Mouse (Mus musculus) embryonic facial prominence, embryonic 11.5 days (tissue): ENCODE results near the gene Fam83e. TPM values are rescaled to one million over a fixed set of nuclear protein-coding genes. Genes with fewer than 3 reads are reported as not detected.
A peak's percentile ranks its signal among the peaks of the same experiment; 100 is the strongest.

Source experiments
- ATAC-seq: fragments of 200-750 bp; cut with Nextera tagmentation; replicated peaks from 2 replicates; pipeline ENCODE4 v1.8.0; 2017; ENCODE audit warnings: low read depth; ENCODE audit not compliant: insufficient number of reproducible peaks, low FRiP score, low TSS enrichment
- DNase-seq: peaks from one replicate; pipeline ENCODE4 v3.0.0-alpha.2; 2015; ENCODE audit warnings: low spot score
- H3K27ac ChIP-seq: fragments of 300-500 bp; sonication (generic); replicated peaks from 2 replicates; pipeline ENCODE4 v1.5.1; 2014; ENCODE audit warnings: mild to moderate bottlenecking, low read depth, low read length, control low read depth
- H3K27me3 ChIP-seq: fragments of 300-500 bp; sonication (generic); 2 replicates; pipeline ENCODE4 v1.6.1; 2014; ENCODE audit warnings: mild to moderate bottlenecking, low read length, moderate library complexity, mixed read lengths; ENCODE audit not compliant: control insufficient read depth, insufficient read depth
- H3K36me3 ChIP-seq: fragments of 300-500 bp; sonication (generic); replicated peaks from 2 replicates; pipeline ENCODE4 v1.6.1; 2014; ENCODE audit warnings: low read depth, mild to moderate bottlenecking, low read length, moderate library complexity, mixed read lengths; ENCODE audit not compliant: control insufficient read depth, insufficient read depth
- H3K4me1 ChIP-seq: fragments of 300-500 bp; sonication (generic); 2 replicates; pipeline ENCODE4 v1.6.1; 2014; ENCODE audit warnings: low read length, mixed read lengths; ENCODE audit not compliant: control insufficient read depth, insufficient read depth
- H3K4me2 ChIP-seq: fragments of 300-500 bp; sonication (generic); 2 replicates; pipeline ENCODE4 v1.6.1; 2014; ENCODE audit warnings: low read depth, mild to moderate bottlenecking, control low read depth, low read length, moderate library complexity
- H3K4me3 ChIP-seq: fragments of 300-500 bp; sonication (generic); 2 replicates; pipeline ENCODE4 v1.5.1; 2014; ENCODE audit warnings: low read depth, low read length, control low read depth
- H3K9ac ChIP-seq: fragments of 300-500 bp; sonication (generic); replicated peaks from 2 replicates; pipeline ENCODE4 v1.6.1; 2014; ENCODE audit warnings: mild to moderate bottlenecking, control low read depth, low read length
- H3K9me3 ChIP-seq: fragments of 300-500 bp; sonication (generic); replicated peaks from 2 replicates; pipeline ENCODE4 v1.6.1; 2016; ENCODE audit warnings: mild to moderate bottlenecking, low read length, inconsistent platforms, mixed read lengths; ENCODE audit not compliant: control insufficient read depth
- WGBS: fragments of 180-500 bp; shearing (Covaris S2); extraction: QIAGEN DNeasy Blood & Tissue Kit; methylation state at CpG from one replicate; pipeline ENCODE4 v1.1.7; 2014; 5-methylcytosine and 5-hydroxymethylcytosine counted together
- polyA plus RNA-seq: library from polyadenylated mRNA; unstranded; fragments of >200 nt; fragmentation: Nextera tagmentation; extraction: Ambion mirVana; gene quantifications from 2 replicates; pipeline ENCODE4 v1.2.1, GENCODE M21; 2014

Gene Fam83e
- polyA plus RNA-seq, 1 experiment from 2014 or later, result 0.21 TPM

DNA sequence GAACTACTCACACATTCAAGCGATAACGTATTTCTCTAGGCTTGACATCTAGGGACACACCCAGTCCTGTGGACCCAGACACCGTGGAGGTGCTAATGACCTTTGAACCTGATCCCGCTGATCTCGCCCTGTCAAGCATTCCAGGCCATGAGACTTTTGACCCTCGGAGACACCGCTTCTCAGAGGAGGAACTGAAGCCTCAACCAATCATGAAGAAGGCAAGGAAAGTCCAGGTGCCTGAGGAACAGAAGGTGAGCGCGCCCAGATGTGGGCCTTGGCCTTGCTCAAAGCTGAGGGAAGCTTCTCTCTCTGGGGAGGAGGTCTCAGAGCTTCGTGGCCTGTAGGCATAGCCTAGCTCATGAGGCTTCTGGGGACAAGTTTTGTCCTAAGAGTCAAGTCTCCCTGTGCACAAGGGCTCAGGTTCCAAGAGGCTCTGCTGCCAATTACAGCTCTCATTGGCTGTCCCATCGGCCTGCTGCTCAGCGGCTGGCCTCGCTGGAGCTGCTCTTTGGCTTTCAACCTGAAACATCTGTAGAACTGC, 12.7 kb upstream of the Fam83e start:
- WGBS, result 41% methylated on average over 13 of the region's 13 CpGs
- H3K4me1 ChIP-seq, result peaks cover 15% of the 10 kb centered on the region
- no peaks in the 10 kb centered on the region for H3K9me3 ChIP-seq
- H3K36me3 ChIP-seq, result peaks cover 11% of the 10 kb centered on the region
- H3K9ac ChIP-seq, result no peak overlapping the region
- H3K4me2 ChIP-seq, result peak overlapping the region; percentile 95
- 0 out of 2 replicates have a peak overlapping the region, but pooled peaks have one; percentile 31 for H3K27ac ChIP-seq
- no peak for ATAC-seq
- H3K4me3 ChIP-seq, result no peak overlapping the region
- H3K27me3 ChIP-seq, result no peaks in the 10 kb centered on the region
- peak; percentile 48 for DNase-seq

DNA sequence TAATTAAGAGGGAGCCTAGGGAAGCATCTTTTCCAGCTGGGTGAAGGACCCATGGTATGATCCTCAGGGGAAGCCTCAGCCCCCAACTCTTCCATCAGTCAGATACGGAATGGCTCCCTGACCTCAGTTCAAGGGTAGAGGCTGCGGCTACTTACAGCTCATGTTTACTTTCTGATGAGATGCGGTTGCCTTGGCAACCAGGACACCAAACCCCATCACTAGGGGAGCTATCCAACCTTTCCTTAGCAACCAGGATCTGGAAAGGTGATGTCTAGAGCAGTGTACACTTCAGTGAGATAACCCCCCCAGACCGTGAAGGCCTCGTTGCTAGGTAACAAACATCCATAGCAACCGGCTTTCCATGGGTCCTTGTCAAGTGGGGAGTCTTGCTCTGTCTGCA, 12.0 kb upstream of the Fam83e start:
- H3K27me3 ChIP-seq, result no peaks in the 10 kb centered on the region
- WGBS, result 62% methylated on average over 6 of the region's 6 CpGs
- DNase-seq (peak; percentile 60), ATAC-seq (no peak)
- H3K4me2 ChIP-seq, result no peak overlapping the region; the same call in 1 of the 2 replicates
- H3K36me3 ChIP-seq, result peaks cover 11% of the 10 kb centered on the region
- peaks cover 13% of the 10 kb centered on the region for H3K4me1 ChIP-seq
- no peak overlapping the region for H3K4me3 ChIP-seq
- no peak overlapping the region for H3K27ac ChIP-seq
- H3K9ac ChIP-seq, result no peak overlapping the region
- H3K9me3 ChIP-seq, result no peaks in the 10 kb centered on the region

DNA sequence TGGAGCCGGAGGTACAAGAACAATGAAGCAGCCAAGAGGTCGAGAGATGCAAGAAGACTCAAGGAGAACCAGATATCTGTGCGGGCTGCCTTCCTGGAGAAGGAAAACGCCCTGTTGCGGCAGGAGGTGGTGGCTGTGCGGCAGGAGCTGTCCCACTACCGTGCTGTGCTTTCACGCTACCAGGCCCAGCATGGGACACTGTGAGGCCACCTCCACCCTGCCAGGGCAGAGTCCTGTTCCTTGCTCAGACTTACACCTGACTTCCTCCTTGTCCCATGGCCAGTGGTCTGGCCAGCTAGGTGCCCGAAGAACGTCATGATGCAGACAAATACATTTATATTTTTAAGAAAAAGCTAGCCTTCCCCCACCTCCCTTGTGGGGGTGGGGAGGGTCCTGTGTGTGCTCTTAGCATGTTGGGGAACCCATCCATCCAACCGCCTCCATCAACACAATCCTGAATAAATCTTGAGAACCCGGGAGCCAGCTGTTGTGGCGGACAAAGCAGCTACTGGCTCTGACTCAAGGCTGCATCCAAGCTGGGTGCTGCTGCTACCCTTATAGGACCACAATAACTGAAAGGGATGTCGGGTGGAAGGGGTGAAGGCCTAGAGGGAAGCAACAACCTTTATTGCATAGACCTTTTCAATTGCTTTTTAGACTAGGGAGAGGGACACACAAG, 11.2 kb upstream of the Fam83e start:
- H3K27ac ChIP-seq, result no peak overlapping the region

DNA sequence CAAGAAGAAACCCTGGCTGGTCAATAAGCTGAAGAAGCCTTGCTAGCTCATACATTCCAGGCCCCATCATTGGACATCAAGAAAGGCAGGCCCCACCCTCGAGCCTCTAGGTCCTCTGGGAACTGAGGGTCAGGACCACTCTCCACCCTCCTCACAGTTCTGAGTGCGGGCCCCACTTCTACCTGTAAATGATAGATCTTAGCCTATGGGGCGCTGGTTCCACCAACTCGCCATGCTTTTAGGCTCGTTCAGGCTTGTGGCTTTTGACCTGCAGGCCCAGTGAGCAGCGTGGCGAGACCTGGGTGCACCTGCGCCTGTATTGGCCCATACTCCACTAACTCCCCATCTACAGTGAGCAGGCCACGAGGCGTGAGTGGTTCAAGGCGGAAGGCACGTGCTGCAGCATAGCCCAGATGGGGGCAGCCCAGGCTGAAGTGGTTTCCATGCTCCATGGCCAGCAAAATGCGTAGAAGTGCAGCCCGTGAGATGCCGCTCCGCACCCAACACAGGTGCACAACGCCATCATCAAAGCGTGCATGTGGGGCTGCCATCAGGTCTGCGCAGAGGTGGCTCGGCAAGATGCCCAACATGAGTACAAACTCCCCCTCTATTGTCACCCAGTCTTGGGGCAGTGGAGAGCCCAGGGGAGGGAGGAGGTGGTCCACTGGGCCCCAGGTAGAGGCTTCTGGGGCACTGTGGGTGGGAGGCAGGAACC, 10.4 kb upstream of the Fam83e start:
- ATAC-seq (no peak), DNase-seq (no peak)
- no peaks in the 10 kb centered on the region for H3K27me3 ChIP-seq
- no peak overlapping the region for H3K27ac ChIP-seq
- peaks cover 11% of the 10 kb centered on the region for H3K36me3 ChIP-seq
- H3K9ac ChIP-seq, result no peak overlapping the region
- no peaks in the 10 kb centered on the region for H3K9me3 ChIP-seq
- peaks cover 15% of the 10 kb centered on the region for H3K4me1 ChIP-seq
- no peak overlapping the region for H3K4me3 ChIP-seq
- no peak overlapping the region for H3K4me2 ChIP-seq
- 90% methylated on average over 20 of the region's 20 CpGs for WGBS

More for the DNA sequence above, 11.2 kb upstream of the Fam83e start:
- DNase-seq (no peak), ATAC-seq (no peak)
- 76% methylated on average over 14 of the region's 14 CpGs for WGBS
- Histone ChIP-seq H3K4me1 (peaks cover 14% of the 10 kb centered on the region), H3K4me3 (no peak overlapping the region), H3K9ac (no peak overlapping the region), H3K9me3 (no peaks in the 10 kb centered on the region), H3K36me3 (peaks cover 11% of the 10 kb centered on the region), H3K27me3 (no peaks in the 10 kb centered on the region), H3K4me2 (no peak overlapping the region)

DNA sequence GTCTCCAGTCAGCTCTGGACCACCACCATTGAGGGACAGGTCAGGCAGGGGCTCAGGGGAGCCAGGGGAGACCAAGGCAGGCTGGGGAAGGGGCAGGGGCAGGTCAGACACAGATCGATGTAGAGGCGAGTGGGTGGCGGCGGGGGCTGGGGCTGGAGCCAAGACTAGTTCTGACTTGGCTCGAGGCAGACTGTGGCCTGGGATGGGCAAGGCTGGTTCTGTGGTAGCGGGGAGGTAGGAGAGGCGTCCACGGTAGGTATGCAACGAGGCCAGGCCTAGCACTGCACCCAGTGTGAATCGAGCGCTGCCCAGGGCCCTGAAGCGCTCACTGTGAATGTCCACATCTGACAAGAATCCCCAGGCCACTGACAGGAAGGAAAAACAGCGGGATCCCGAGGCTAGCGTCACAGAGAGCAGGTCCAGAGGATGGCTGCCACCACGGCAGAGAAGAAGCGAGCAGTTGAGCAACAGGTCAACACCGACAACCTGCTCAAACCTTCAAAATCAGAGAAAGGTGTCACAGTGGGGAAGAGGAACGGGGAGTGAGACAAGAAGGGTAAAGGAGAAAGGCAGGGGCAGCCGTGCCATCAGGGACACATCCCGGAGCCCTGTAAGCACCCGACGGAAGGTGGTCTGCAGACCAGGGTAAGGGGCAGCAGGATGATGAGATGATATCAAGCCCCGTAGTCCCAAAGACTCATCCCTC, 9.5 kb upstream of the Fam83e start:
- H3K27me3 ChIP-seq, result no peaks in the 10 kb centered on the region
- DNase-seq (no peak), ATAC-seq (no peak)
- H3K9me3 ChIP-seq, result no peaks in the 10 kb centered on the region
- no peak overlapping the region for H3K27ac ChIP-seq
- WGBS, result 93% methylated on average over 24 of the region's 24 CpGs
- peaks cover 17% of the 10 kb centered on the region for H3K4me1 ChIP-seq
- H3K36me3 ChIP-seq, result peaks cover 11% of the 10 kb centered on the region
- no peak overlapping the region for H3K4me3 ChIP-seq
- no peak overlapping the region for H3K4me2 ChIP-seq
- no peak overlapping the region for H3K9ac ChIP-seq

DNA sequence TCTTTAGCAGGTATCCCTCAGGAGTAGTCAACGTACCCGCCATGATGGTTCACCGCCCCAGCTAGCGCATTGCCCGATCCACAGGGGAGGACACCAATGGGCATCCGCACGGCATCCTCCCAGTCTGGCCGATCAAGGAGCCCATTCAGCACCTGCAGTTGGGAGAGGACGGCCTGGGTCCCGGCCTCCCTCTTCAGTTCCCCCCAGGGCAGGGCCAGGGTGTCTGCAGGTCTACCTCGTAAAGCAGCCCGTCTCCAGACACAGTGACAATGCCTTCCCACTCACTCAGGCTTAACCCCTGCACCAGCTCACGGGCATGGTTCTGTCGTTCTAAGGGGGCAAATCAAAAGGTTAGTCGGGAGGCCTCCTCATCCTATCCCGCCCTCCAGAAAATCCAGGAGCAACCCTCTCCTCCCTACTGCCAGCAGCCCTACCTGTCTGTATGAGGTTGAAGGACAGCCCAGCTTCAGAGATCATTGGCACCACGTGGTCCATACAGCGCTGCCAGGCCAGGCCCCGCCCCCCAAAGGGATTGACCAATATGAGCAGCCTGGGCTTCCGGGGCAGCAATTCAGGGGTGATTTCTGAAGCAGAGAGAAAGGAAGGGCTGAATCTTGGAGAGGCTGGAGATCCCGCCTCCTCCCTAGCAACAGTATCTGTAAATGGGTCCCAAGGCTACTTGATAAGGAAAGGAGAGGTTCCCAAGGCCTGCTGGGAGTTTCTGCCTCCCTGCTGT, 8.8 kb upstream of the Fam83e start:
- WGBS, result 88% methylated on average over 21 of the region's 21 CpGs
- Histone ChIP-seq H3K9me3 (no peaks in the 10 kb centered on the region), H3K27ac (no peak overlapping the region), H3K4me1 (peaks cover 19% of the 10 kb centered on the region), H3K4me3 (no peak overlapping the region), H3K27me3 (no peaks in the 10 kb centered on the region), H3K4me2 (0 out of 2 replicates have a peak overlapping the region, but pooled peaks have one; percentile 4), H3K36me3 (peaks cover 11% of the 10 kb centered on the region), H3K9ac (no peak overlapping the region)
- DNase-seq, result no peak
- no peak for ATAC-seq

DNA sequence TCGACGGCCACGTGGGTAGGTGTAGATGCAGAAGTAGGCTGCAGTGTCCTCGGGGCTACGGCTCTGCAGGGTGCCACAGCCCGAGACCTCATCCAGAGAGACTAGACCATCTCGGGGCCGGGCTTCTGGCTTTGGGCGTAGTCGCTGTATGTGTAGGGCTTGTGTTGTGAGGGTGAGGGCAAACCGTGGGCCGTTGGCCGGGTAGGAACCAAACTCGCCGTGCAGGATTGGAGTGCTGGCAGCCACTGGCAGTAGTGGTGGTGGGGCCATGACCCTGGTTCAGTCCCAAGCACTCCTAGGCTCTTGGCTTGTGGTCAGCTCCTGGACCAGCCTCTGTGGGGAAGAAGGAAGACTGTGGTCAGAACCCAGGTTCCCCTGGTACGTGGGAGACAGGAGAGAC, 7.6 kb upstream of the Fam83e start:
- H3K4me1 ChIP-seq, result peaks cover 15% of the 10 kb centered on the region
- no peak overlapping the region for H3K4me3 ChIP-seq
- no peak for DNase-seq
- no peak overlapping the region for H3K4me2 ChIP-seq
- whole genome bisulfite sequencing, result 87% methylated on average over 16 of the region's 16 CpGs
- no peak overlapping the region for H3K27ac ChIP-seq
- no peaks in the 10 kb centered on the region for H3K9me3 ChIP-seq
- no peak overlapping the region for H3K9ac ChIP-seq
- H3K36me3 ChIP-seq, result peaks cover 11% of the 10 kb centered on the region
- ATAC-seq, result no peak
- H3K27me3 ChIP-seq, result no peaks in the 10 kb centered on the region
